Mouse (Mus musculus) layer of hippocampus, adult 9-11 months (tissue): ENCODE data around the gene Car8.
"Not testable (repeated sequence)": the region's sequence is repeated elsewhere in the genome, so short reads cannot be mapped to it uniquely, and the experiment has no call there.

Experiments used
- DNase-seq: peaks from one replicate; pipeline ENCODE4 v3.0.0; 2022

Gene Car8

DNA sequence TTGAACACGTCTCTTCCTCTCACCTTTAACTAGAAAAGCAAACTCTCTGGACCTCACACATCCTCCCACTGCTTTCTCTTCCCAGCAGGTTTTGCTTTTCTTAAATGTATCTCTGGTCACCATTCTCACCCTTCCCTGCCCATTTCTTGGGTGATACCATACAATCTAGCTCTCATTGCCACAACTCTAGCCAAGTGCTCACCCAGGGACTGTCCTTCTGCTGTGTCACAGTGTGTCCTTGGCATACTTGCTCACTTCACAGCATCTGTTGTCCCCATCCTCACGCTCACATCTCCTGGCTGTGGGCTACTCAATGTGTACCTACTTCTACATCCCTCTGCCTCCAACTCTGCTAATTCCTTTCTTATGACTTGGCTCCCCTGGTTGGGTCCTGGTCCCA, 37.2 kb downstream of the Car8 start:
- DNase-seq: no peak

DNA sequence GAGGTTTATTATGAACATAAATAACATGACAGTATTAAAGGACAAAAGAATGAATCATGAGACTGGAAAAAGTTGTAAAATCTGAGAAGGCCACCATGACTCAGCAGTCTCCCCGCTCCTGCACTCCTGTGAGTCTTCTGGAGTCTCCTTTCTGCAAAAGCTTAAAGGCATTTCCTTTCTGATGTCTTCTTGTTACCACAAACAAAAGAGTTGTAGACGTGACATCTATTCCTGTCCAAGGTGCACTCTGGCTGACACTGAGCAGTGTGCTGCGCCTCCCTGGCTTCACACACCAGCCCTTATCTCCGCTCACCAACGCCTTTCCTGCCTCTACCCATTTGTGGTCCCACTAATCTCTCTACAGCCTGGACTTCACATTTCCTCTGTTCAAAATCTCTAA, 38.8 kb downstream of the Car8 start:
- no peak for DNase-seq

DNA sequence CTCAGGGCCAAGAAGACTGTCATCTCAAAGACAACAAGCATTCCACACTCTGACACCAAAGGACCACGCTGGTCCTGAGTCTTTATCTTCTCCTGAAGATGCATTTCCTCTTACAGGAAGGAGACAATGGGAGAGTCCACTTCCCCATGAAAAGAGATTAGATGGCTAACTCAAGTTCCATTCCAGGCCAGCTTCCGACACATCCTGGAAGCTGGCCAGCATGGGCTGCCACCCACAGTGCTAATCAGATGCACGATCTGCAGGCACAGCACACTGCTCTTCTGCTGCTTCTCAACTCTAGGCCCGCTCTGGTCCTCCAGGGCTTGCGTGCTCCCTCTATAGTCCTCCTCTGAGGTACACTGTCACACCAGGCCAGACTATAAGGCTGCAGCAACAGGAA, 40.8 kb downstream of the Car8 start:
- DNase-seq: no peak

DNA sequence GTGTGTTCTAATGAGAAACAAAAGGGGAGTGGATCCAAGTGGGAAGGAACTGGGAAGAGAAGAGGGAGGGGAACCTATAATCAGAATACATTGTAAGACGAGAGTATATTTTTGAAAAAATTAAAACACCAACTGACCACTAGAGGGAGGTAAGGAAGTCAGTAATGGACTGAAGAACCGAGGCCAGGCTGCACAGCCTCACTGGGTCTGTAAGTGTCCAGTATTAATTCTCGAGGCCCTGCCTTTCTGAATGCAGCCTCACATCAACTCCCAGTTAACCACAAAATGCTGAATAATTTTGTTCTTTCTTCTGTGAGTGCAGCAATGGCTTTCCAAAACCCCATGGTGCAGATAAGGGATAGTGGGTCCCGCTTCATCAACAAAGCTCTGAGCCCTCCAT, 48.4 kb downstream of the Car8 start:
- no peak for DNase-seq

DNA sequence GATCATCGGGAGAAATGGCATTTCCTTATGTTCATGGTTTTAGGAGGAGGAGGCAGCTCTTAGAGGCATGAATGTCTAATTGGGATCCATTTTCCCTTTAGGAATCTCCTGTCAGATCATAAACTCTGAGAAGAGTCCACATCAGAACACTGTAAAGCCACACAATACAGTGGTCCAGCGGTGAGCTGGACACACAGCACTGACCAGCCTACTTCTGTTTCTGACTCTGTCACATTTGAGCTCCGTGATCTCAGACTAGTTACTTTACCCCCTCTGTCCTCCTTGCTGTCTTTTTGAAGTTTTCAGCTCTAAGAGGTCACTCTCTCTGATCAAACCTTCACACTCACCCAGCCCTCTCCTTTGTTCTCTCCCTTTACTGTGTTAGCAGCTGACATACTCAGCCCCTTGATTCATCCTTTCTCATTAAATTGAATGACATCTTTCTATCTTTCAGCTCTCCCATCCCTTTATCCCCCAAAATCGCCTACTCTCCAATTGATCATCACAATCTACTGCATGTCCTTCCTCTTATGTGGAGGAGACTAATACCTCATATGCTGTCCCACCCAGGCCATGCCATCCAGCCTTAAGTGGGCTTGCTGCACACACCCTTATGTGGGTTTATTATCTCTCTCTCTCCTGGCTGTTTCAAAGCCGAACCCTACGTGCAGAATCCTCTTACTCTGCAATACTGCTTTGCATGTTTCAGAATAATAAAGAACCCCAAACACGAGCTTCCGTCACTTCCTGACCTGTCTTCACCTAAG, 51.7 kb downstream of the Car8 start:
- DNase-seq: no peak

DNA sequence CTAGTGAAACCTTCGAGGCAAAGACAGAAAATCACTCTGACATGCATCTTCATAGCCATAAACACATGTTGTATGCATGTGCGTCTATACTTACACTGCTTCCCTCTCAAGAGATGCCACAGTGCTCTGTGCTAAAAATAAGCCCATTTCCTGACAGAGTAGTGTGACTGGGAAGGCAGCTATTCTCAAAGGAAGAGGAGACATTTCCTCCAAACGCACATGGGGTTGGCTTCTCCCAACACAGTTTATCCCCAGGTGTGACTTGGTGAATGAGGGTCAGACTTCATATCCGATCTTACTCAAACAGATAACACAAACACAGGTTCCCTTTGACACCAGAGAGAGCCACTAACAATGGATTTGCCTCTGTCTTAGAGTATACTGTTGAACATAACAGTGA, 58.3 kb downstream of the Car8 start:
- DNase-seq: no peak

DNA sequence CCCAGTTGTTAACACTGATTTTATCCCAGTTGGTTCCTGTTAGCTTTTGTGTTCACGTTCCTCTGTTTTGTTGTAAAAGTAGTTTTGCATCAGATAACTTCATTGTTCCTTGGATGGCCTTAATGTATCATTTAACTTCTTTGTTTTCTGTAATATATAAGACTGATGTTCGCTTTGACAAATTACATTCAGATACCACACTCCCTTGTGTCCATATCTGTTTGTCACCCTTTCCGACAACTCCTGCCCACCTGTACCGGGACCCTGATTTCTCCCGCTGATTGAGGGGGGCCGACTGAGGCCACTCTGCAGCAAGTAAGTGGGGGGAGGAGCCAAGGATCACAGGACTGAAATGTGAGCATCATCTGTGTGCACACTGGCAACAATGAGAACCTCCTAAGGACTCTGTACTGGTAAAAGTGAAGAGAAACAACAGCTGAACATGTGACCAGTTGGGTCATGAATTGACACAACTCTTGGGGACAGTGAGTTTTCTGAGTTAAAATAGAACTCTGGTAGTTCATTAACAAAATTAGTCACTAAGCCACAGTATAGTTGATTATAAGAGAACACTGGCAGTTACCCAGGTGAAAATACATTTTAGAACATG, 84.1 kb downstream of the Car8 start:
- DNase-seq: no peak

DNA sequence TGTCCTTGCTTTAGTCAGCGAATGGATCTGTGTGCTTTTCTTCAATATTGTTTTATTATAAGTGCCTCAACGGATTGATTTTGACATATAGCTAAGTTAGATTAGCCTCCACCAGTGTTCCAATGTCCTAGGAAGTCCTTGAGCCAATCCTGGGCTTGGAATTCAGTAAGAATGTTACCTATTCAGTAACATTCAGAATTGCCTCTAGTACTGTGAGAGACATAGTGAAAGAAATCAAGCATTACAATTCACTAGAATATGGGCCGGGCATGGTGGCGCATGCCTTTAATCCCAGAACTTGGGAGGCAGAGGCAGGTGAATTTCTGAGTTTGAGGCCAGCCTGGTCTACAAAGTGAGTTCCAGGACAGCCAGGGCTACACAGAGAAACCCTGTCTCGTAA, 84.9 kb downstream of the Car8 start:
- DNase-seq: not testable (repeated sequence)

DNA sequence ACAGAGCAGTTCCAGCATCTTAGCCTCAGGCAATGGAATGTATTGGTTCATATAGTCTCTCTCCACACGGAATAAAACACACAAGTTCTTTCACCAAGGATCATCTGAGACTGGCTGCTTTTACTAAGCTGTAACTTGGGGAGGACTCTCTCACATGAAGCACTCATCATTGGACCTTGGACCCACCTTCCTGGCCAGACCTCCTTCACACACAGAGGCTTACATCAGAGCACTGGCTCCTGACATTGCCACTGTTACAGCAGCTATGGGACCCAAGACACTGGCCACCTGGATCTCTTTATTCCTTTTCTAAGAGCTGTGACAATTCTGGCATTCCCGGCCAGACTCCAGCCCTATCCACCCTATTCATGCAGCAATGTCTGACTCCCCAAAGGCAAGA, 101.4 kb downstream of the Car8 start:
- DNase-seq: no peak

DNA sequence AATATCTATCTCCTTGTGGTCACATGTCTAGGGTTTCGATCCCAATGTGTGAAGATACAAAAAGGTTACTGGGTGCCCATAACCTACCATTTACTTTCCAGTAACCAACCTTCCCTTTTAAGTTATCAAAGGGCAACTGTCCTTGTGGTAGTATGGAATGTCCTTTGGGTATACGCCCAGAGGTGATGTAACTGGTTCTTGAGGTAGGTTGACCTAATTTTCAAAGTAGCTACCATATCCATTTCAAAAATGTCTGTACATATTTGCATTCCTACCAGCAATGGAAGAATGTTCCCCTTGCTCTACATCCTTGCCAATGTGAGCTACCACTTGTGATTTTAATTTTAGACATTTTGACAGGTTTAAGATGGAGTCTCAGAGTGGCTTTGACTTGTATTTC, 106.8 kb downstream of the Car8 start:
- no peak for DNase-seq

DNA sequence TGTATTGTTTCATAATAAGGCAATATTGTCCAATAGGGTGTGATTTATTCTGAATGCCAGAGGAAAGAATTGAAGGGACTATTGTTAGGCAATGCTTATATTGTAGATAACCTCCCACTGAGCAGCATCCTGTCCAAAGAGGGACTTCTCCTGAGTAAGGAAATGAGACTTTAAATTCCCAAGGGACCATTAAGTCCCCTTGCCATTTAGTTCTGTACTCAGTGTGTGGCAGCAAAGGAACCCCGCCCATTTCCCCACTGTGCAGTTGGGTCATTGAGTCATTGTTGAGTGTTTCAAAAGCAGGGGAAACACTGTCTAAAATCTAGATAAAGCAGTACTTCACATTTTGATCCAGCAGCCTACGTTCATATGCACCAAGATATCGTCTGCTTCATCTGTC, 125.3 kb downstream of the Car8 start:
- DNase-seq: no peak

DNA sequence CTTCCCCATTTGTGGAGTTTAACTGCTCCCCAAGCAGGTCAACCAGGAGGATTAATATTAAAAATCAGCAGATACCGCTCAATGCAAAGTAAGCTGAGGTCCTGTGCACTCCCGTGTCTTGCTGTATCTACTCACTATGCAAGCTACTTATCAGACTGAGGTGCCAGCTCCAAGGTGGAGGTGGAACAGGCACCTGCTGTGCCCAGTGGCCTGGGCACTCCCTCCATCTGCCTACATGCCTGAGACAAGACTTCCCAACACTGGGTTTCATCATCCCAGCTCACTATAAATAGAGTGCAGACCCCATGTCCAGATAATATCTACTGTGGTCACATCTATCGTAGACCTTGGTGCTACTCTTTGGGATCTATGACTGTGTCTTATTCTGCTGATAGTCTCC, 127.0 kb downstream of the Car8 start:
- no peak for DNase-seq

DNA sequence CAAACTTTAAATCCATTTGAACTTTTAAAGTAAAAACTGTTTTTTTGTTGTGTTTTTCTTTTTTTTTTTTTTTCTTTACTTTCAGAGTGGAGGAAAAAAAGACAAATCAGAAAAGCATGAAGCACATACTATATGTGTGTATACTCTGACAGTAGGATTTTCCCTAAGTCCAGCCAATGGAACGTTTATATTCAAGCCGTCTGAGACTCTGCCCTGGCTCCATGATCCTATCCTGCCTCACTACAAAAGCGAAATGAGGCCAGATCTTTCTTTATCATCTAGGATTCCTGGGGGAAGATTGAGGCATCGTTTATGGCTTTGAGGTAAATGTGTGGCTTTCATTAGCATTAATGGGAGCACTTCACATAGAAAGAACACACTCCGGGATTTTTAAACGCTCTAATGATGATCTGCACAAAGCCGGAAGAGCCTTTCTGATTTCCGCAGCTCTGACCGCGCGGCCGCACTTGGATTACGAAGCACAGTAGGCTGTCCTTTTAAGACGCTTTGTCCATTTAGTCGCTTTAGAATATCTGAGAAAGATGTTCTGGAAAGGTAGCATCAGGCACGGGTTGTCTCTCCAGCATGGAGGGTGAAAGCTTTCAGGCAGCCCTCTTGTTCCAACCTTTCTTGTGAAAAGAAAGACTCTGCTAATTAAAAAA, 128.8 kb downstream of the Car8 start:
- no peak for DNase-seq

DNA sequence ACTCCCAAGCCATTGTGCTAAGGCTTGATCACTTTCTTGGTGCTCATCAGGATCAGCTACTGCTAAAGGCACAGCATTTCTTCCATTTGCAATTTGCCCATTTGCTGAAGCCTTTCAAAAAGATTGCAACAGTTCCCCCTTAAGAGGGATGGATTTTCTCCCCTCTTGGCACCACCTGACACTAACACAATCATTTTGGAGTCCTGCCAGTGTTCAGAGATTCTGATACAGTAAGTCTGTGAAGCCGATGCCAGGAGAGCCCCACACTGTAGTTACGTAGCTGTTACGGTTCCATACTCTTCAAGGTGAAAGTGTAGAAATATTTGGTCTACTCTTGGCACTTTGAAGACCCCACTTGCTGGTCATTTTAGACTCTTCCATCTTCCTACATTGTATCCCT, 137.4 kb downstream of the Car8 start:
- no peak for DNase-seq

DNA sequence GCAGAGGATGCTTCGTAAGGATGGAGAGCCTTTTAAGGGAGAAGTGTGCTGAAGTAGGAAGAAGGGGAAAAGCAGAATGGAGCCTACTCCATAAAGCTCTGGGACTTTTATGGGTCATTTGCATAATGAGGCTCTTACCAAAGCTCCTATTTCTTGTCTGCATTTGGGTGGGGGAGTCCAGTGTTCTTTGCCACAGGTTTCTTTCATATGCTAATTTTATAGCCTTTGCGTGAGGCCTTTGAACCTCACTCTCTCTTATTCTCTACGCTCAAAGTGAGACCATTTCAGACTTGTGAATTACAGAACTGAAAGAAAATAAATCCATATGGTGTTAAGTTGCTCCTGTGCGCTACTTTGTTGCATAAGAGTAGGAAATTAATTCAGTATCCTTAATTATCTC, 140.8 kb downstream of the Car8 start:
- no peak for DNase-seq

DNA sequence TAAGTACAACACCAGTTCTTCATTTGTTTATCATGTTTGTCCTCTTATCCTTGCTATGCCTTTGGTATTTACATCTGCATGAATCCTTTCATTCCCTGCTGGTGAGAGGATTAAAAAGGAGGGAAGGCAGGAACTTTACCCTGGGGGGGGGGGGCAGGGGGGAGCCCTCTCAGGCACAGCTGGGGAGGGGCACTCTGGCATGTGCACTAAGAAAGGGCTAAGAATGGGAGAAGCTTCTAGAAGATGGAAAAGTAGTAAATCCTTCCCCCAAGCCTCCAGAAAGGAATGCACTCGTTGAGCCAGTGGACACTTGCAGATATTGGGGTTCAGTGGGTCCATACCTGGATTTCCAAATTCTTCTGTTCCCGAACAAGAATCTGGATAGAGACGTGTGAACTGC, 141.2 kb downstream of the Car8 start:
- no peak for DNase-seq

DNA sequence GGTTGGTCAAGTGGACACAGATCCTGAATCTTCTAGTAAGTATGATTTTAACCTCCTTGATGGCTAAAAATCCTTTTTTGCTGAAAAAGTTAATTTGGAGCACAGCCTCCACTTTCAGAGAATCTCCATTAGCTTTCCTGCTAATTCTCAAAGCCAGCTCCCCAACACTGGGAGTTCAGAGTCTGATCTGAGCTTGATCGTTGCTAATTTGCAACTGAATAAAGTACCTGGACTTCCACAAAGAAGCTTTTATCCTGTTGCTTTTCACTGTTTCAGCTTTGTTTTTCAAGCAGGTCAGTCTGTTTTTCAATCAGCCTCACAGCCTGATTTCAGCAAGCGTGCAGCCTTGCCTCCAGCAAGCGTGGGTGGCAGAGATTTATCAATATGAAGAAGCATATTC, 145.3 kb downstream of the Car8 start:
- not testable (repeated sequence) for DNase-seq
